Mouse (Mus musculus) hindbrain, embryonic 11.5 days (tissue): ENCODE measurements at regions not wholly inside any gene's neighbourhood (a gene's known extent, or its start where the extent isn't known, plus 50 kb on each side); places are given as distances from the start of the nearest gene placed in this dataset.

Source experiments
- ATAC-seq: fragments of 200-750 bp; cut with Nextera tagmentation; 2 replicates; pipeline ENCODE4 v1.8.0; 2017; ENCODE audit warnings: mild to moderate bottlenecking, moderate TSS enrichment, moderate library complexity; ENCODE audit not compliant: low FRiP score
- DNase-seq: peaks from one replicate; pipeline ENCODE4 v3.0.0-alpha.2; 2015; ENCODE audit warnings: low spot score
- H3K27ac ChIP-seq: fragments of 300-500 bp; sonication (generic); 2 replicates; pipeline ENCODE4 v1.5.1; 2014; ENCODE audit warnings: mild to moderate bottlenecking, low read depth, low read length
- H3K27me3 ChIP-seq: fragments of 300-500 bp; sonication (generic); 2 replicates; pipeline ENCODE4 v1.6.1; 2014; ENCODE audit warnings: mild to moderate bottlenecking, low read length, moderate library complexity, mixed read lengths; ENCODE audit not compliant: control insufficient read depth, insufficient read depth
- H3K36me3 ChIP-seq: fragments of 300-500 bp; sonication (generic); 2 replicates; pipeline ENCODE4 v1.6.1; 2014; ENCODE audit warnings: mild to moderate bottlenecking, low read length, moderate library complexity, mixed read lengths; ENCODE audit not compliant: control insufficient read depth, insufficient read depth
- H3K4me1 ChIP-seq: fragments of 300-500 bp; sonication (generic); replicated peaks from 2 replicates; pipeline ENCODE4 v1.6.1; 2014; ENCODE audit warnings: low read length, mixed read lengths; ENCODE audit not compliant: control insufficient read depth, insufficient read depth
- H3K4me2 ChIP-seq: fragments of 300-500 bp; sonication (generic); replicated peaks from 2 replicates; pipeline ENCODE4 v1.6.1; 2014; ENCODE audit warnings: mild to moderate bottlenecking, low read depth, low read length
- H3K4me3 ChIP-seq: fragments of 300-500 bp; sonication (generic); 2 replicates; pipeline ENCODE4 v1.5.1; 2014; ENCODE audit warnings: low read depth, low read length
- H3K9ac ChIP-seq: fragments of 300-500 bp; sonication (generic); 2 replicates; pipeline ENCODE4 v1.6.1; 2014; ENCODE audit warnings: low read depth, low read length
- H3K9me3 ChIP-seq: fragments of 300-500 bp; sonication (generic); 2 replicates; pipeline ENCODE4 v1.6.1; 2016; ENCODE audit warnings: low read length; ENCODE audit not compliant: control insufficient read depth
- WGBS: fragments of 180-500 bp; shearing (Covaris S2); extraction: QIAGEN DNeasy Blood & Tissue Kit; methylation state at CpG from one replicate; pipeline ENCODE4 v1.1.7; 2014; 5-methylcytosine and 5-hydroxymethylcytosine counted together

GRCm38 (mm10) chr5:112167790-112168189 is 84.5 kb downstream of the Cryba4 start:
- no peak for DNase-seq
- Histone ChIP-seq H3K4me1 (peaks cover 2% of the 10 kb centered on the region), H3K9ac (no peak overlapping the region), H3K9me3 (no peaks in the 10 kb centered on the region), H3K27me3 (no peaks in the 10 kb centered on the region), H3K36me3 (no peaks in the 10 kb centered on the region), H3K27ac (no peak overlapping the region), H3K4me2 (no peak overlapping the region), H3K4me3 (no peak overlapping the region)
- WGBS: 55% methylated on average over 10 of the region's 10 CpGs
- no peak for ATAC-seq

- DNase-seq (no peak), ATAC-seq (no peak)
- no peaks in the 10 kb centered on the region for H3K36me3 ChIP-seq
- H3K27ac ChIP-seq: no peak overlapping the region
- H3K4me1 ChIP-seq: peaks cover 2% of the 10 kb centered on the region
- no peak overlapping the region for H3K9ac ChIP-seq
- no peaks in the 10 kb centered on the region for H3K27me3 ChIP-seq
- H3K4me3 ChIP-seq: no peak overlapping the region
- H3K9me3 ChIP-seq: no peaks in the 10 kb centered on the region
- 69% methylated on average over 2 of the region's 2 CpGs for WGBS
- no peak overlapping the region for H3K4me2 ChIP-seq
Observed at GRCm38 (mm10) chr5:112171325-112171724, 81.0 kb downstream of the Cryba4 start.

GRCm38 (mm10) chr5:112179213-112180057 is 72.9 kb downstream of the Cryba4 start:
- 0 out of 2 replicates have a peak overlapping the region, but pooled peaks have one; percentile 17 for H3K27ac ChIP-seq
- H3K9me3 ChIP-seq: no peaks in the 10 kb centered on the region
- H3K4me2 ChIP-seq: peak overlapping the region; percentile 38
- H3K4me3 ChIP-seq: peak overlapping the region; percentile 17
- no peaks in the 10 kb centered on the region for H3K36me3 ChIP-seq
- ATAC-seq: no peak
- H3K27me3 ChIP-seq: no peaks in the 10 kb centered on the region
- 25% methylated on average over 25 of the region's 25 CpGs for WGBS
- peak; percentile 76 for DNase-seq
- peak overlapping the region; percentile 44 for H3K9ac ChIP-seq
- no peaks in the 10 kb centered on the region; the same call in 1 of the 2 replicates for H3K4me1 ChIP-seq

GRCm38 (mm10) chr5:112182775-112183174 is 69.5 kb downstream of the Cryba4 start:
- no peaks in the 10 kb centered on the region for H3K36me3 ChIP-seq
- H3K4me2 ChIP-seq: no peak overlapping the region
- H3K4me1 ChIP-seq: no peaks in the 10 kb centered on the region; the same call in 1 of the 2 replicates
- H3K9ac ChIP-seq: no peak overlapping the region
- 36% methylated on average over 8 of the region's 8 CpGs for WGBS
- no peak overlapping the region for H3K27ac ChIP-seq
- no peaks in the 10 kb centered on the region for H3K27me3 ChIP-seq
- no peak overlapping the region for H3K4me3 ChIP-seq
- DNase-seq (peak; percentile 76), ATAC-seq (no peak)
- H3K9me3 ChIP-seq: no peaks in the 10 kb centered on the region

- H3K9me3 ChIP-seq: no peaks in the 10 kb centered on the region
- no peak overlapping the region for H3K27ac ChIP-seq
- H3K4me2 ChIP-seq: no peak overlapping the region
- WGBS: 66% methylated on average over 6 of the region's 6 CpGs
- no peak for DNase-seq
- H3K36me3 ChIP-seq: no peaks in the 10 kb centered on the region
- ATAC-seq: no peak
- no peak overlapping the region for H3K4me3 ChIP-seq
- H3K27me3 ChIP-seq: no peaks in the 10 kb centered on the region
- H3K9ac ChIP-seq: no peak overlapping the region
- H3K4me1 ChIP-seq: no peaks in the 10 kb centered on the region
Observed at GRCm38 (mm10) chr5:112195667-112196066, 56.7 kb downstream of the Cryba4 start.
